Mouse (Mus musculus) limb, embryonic 12.5 days (tissue): ENCODE results near the gene Sox18. TPM values are rescaled to one million over a fixed set of nuclear protein-coding genes. Genes with fewer than 3 reads are reported as not detected.

Source experiments
- ATAC-seq: fragments of 200-750 bp; cut with Nextera tagmentation; 2 replicates; pipeline ENCODE4 v1.8.0; 2017; ENCODE audit warnings: low read depth, moderate TSS enrichment; ENCODE audit not compliant: insufficient number of reproducible peaks, insufficient read depth, low FRiP score, low TSS enrichment
- H3K27ac ChIP-seq: fragments of 300-500 bp; sonication (generic); 2 replicates; pipeline ENCODE4 v1.5.1; 2016; ENCODE audit warnings: mild to moderate bottlenecking, moderate library complexity
- H3K27me3 ChIP-seq: fragments of 300-500 bp; sonication (generic); 2 replicates; pipeline ENCODE4 v1.6.1; 2016; ENCODE audit warnings: mild to moderate bottlenecking, moderate library complexity
- H3K36me3 ChIP-seq: fragments of 300-500 bp; sonication (generic); 2 replicates; pipeline ENCODE4 v1.6.1; 2016; ENCODE audit warnings: mild to moderate bottlenecking, moderate library complexity
- H3K4me1 ChIP-seq: fragments of 300-500 bp; sonication (generic); replicated peaks from 2 replicates; pipeline ENCODE4 v1.6.1; 2016
- H3K4me2 ChIP-seq: fragments of 300-500 bp; sonication (generic); 2 replicates; pipeline ENCODE4 v1.6.1; 2016; ENCODE audit warnings: mild to moderate bottlenecking, moderate library complexity
- H3K4me3 ChIP-seq: fragments of 300-500 bp; sonication (generic); replicated peaks from 2 replicates; pipeline ENCODE4 v1.5.1; 2016; ENCODE audit warnings: mild to moderate bottlenecking
- H3K9ac ChIP-seq: fragments of 300-500 bp; sonication (generic); replicated peaks from 2 replicates; pipeline ENCODE4 v1.6.1; 2016; ENCODE audit warnings: mild to moderate bottlenecking, moderate library complexity
- H3K9me3 ChIP-seq: fragments of 300-500 bp; sonication (generic); 2 replicates; pipeline ENCODE4 v1.6.1; 2016; ENCODE audit warnings: mild to moderate bottlenecking, moderate library complexity
- WGBS: fragments of 180-500 bp; shearing (Covaris S2); methylation state at CpG from one replicate; pipeline ENCODE4 v1.1.7; 2016; 5-methylcytosine and 5-hydroxymethylcytosine counted together
- polyA plus RNA-seq: library from polyadenylated mRNA; unstranded; fragments of >200 nt; fragmentation: Nextera tagmentation; extraction: Ambion mirVana; gene quantifications from 2 replicates; pipeline ENCODE4 v1.2.1, GENCODE M21; 2016

Sox18 gene
- polyA plus RNA-seq, 1 experiment from 2014 or later, result 22.4 TPM

- peaks cover 31% of the 10 kb centered on the region for H3K4me1 ChIP-seq
- H3K4me3 ChIP-seq, result peak overlapping the region; percentile 69
- H3K9me3 ChIP-seq, result no peaks in the 10 kb centered on the region
- ATAC-seq, result peak; percentile 8; the same call in 1 of the 2 replicates
- no peaks in the 10 kb centered on the region for H3K27me3 ChIP-seq
- peak overlapping the region; percentile 66 for H3K27ac ChIP-seq
- H3K36me3 ChIP-seq, result peaks cover 11% of the 10 kb centered on the region
- peak overlapping the region; percentile 88 for H3K4me2 ChIP-seq
- peak overlapping the region; percentile 87 for H3K9ac ChIP-seq
- 17% methylated on average over 7 of the region's 7 CpGs for WGBS
Measured at GRCm38 (mm10) chr2:181680716-181681117, 9.3 kb upstream of the Sox18 start.

GRCm38 (mm10) chr2:181679951-181680715 is 8.7 kb upstream of the Sox18 start, which contains the start of gene Tcea2:
Tcea2 (plus strand) TSS chr2:181680310.
- Histone ChIP-seq H3K9ac (peak within 1 kb of the TSS; percentile 87), H3K4me2 (peak within 1 kb of the TSS; percentile 88), H3K36me3 (peaks cover 10% of the 10 kb centered on the region), H3K27me3 (no peaks in the 10 kb centered on the region), H3K9me3 (no peaks in the 10 kb centered on the region), H3K27ac (peak within 1 kb of the TSS; percentile 66), H3K4me3 (peak within 1 kb of the TSS; percentile 69), H3K4me1 (peaks cover 36% of the 10 kb centered on the region)
- WGBS, result under 1% methylated on average over 62 of the region's 69 CpGs
- ATAC-seq, result peak; percentile 44

GRCm38 (mm10) chr2:181678780-181679179 is 7.3 kb upstream of the Sox18 start:
- H3K4me3 ChIP-seq, result no peak overlapping the region
- no peak overlapping the region for H3K27ac ChIP-seq
- no peak overlapping the region for H3K9ac ChIP-seq
- 46% methylated on average over 1 of the region's 1 CpGs for WGBS
- H3K36me3 ChIP-seq, result no peaks in the 10 kb centered on the region
- H3K9me3 ChIP-seq, result no peaks in the 10 kb centered on the region
- ATAC-seq, result peak; percentile 33; the same call in 1 of the 2 replicates
- no peak overlapping the region for H3K4me2 ChIP-seq
- H3K4me1 ChIP-seq, result peaks cover 44% of the 10 kb centered on the region
- H3K27me3 ChIP-seq, result peaks cover 7% of the 10 kb centered on the region

GRCm38 (mm10) chr2:181677755-181678098 is 6.3 kb upstream of the Sox18 start:
- ATAC-seq, result no peak
- Histone ChIP-seq H3K4me1 (peaks cover 49% of the 10 kb centered on the region), H3K9me3 (no peaks in the 10 kb centered on the region), H3K9ac (no peak overlapping the region), H3K4me3 (no peak overlapping the region), H3K4me2 (no peak overlapping the region), H3K27me3 (peaks cover 17% of the 10 kb centered on the region), H3K27ac (no peak overlapping the region), H3K36me3 (no peaks in the 10 kb centered on the region)
- 57% methylated on average over 3 of the region's 3 CpGs for WGBS

- Histone ChIP-seq H3K36me3 (no peaks in the 10 kb centered on the region), H3K27ac (0 out of 2 replicates have a peak overlapping the region, but pooled peaks have one; percentile 3), H3K27me3 (peaks cover 22% of the 10 kb centered on the region), H3K9ac (no peak overlapping the region), H3K4me2 (no peak overlapping the region), H3K4me3 (no peak overlapping the region), H3K9me3 (no peaks in the 10 kb centered on the region), H3K4me1 (peaks cover 49% of the 10 kb centered on the region)
- no peak for ATAC-seq
- 63% methylated on average over 5 of the region's 5 CpGs for whole genome bisulfite sequencing
Measured at GRCm38 (mm10) chr2:181677096-181677754, 5.8 kb upstream of the Sox18 start.

GRCm38 (mm10) chr2:181676424-181676823 is 5.0 kb upstream of the Sox18 start:
- no peak overlapping the region for H3K4me3 ChIP-seq
- H3K27me3 ChIP-seq, result peaks cover 30% of the 10 kb centered on the region
- no peaks in the 10 kb centered on the region for H3K36me3 ChIP-seq
- no peaks in the 10 kb centered on the region for H3K9me3 ChIP-seq
- WGBS, result 63% methylated on average over 2 of the region's 2 CpGs
- H3K9ac ChIP-seq, result no peak overlapping the region
- no peak for ATAC-seq
- peaks cover 52% of the 10 kb centered on the region for H3K4me1 ChIP-seq
- H3K27ac ChIP-seq, result no peak overlapping the region
- no peak overlapping the region for H3K4me2 ChIP-seq

- Histone ChIP-seq H3K9me3 (no peaks in the 10 kb centered on the region), H3K9ac (peak overlapping the region; percentile 27), H3K4me2 (peak overlapping the region; percentile 51), H3K36me3 (no peaks in the 10 kb centered on the region), H3K27ac (no peak overlapping the region; the same call in 1 of the 2 replicates), H3K4me3 (no peak overlapping the region; the same call in 1 of the 2 replicates), H3K27me3 (peaks cover 40% of the 10 kb centered on the region), H3K4me1 (peaks cover 51% of the 10 kb centered on the region)
- ATAC-seq, result no peak
- 2% methylated on average over 14 of the region's 14 CpGs for WGBS
Measured at GRCm38 (mm10) chr2:181675454-181675853, 4.0 kb upstream of the Sox18 start.

- WGBS, result 83% methylated on average over 4 of the region's 4 CpGs
- Histone ChIP-seq H3K4me2 (no peak overlapping the region), H3K9ac (no peak overlapping the region), H3K4me1 (peaks cover 56% of the 10 kb centered on the region), H3K36me3 (no peaks in the 10 kb centered on the region), H3K4me3 (no peak overlapping the region), H3K9me3 (no peaks in the 10 kb centered on the region), H3K27ac (no peak overlapping the region), H3K27me3 (peaks cover 45% of the 10 kb centered on the region)
- no peak for ATAC-seq
Measured at GRCm38 (mm10) chr2:181674934-181675333, 3.5 kb upstream of the Sox18 start.

- Histone ChIP-seq H3K4me1 (peaks cover 47% of the 10 kb centered on the region), H3K4me3 (no peak overlapping the region), H3K4me2 (no peak overlapping the region), H3K9me3 (no peaks in the 10 kb centered on the region), H3K27me3 (peaks cover 59% of the 10 kb centered on the region), H3K36me3 (no peaks in the 10 kb centered on the region), H3K9ac (no peak overlapping the region), H3K27ac (no peak overlapping the region)
- WGBS, result 58% methylated on average over 1 of the region's 1 CpGs
- no peak for ATAC-seq
Measured at GRCm38 (mm10) chr2:181673501-181673900, 2.1 kb upstream of the Sox18 start.

GRCm38 (mm10) chr2:181671984-181672383 is 544 bp upstream of the Sox18 start:
- Histone ChIP-seq H3K4me1 (peaks cover 45% of the 10 kb centered on the region), H3K36me3 (no peaks in the 10 kb centered on the region), H3K4me3 (peak overlapping the region; percentile 56), H3K9me3 (no peaks in the 10 kb centered on the region), H3K27ac (no peak overlapping the region), H3K4me2 (peak overlapping the region; percentile 77), H3K27me3 (peaks cover 69% of the 10 kb centered on the region), H3K9ac (no peak overlapping the region)
- WGBS, result 31% methylated on average over 7 of the region's 7 CpGs
- ATAC-seq, result no peak

- peak overlapping the region; percentile 56 for H3K4me3 ChIP-seq
- no peaks in the 10 kb centered on the region for H3K9me3 ChIP-seq
- H3K36me3 ChIP-seq, result no peaks in the 10 kb centered on the region
- peaks cover 39% of the 10 kb centered on the region for H3K4me1 ChIP-seq
- H3K4me2 ChIP-seq, result peak overlapping the region; percentile 77
- peaks cover 69% of the 10 kb centered on the region for H3K27me3 ChIP-seq
- WGBS, result 1% methylated on average over 41 of the region's 41 CpGs
- peak overlapping the region; percentile 60 for H3K9ac ChIP-seq
- H3K27ac ChIP-seq, result 0 out of 2 replicates have a peak overlapping the region, but pooled peaks have one; percentile 12
- ATAC-seq, result no peak
Measured at GRCm38 (mm10) chr2:181670913-181671311, 528 bp downstream of the Sox18 start.
